Mouse (Mus musculus) embryo, embryonic 9.5 days (tissue): Measurements from ENCODE around the gene 1700003F12Rik.

Source experiments
- DNase-seq: peaks from one replicate; pipeline ENCODE4 v3.0.0-alpha.2; 2017; ENCODE audit errors: extremely low spot score

1700003F12Rik gene

DNA sequence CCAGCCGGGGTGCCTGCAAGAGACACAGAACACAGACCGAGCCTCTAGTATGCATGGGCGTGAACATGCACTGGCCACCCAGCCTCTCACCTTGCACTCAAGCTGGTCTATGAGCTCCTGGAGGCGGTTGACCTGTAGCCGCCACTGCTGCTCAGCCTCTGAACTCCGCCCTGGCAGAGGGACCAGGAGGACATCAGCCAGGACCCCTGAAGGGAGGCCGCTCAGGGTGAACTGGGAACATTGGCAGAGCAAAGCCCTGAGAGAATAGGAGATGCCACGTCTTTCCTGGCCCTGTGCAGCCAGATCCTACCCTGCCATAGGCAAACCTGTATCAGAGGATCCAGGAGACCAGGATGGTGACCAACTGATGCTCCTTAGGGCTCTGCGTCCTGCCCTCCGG is at the start of gene 1700003F12Rik:
1700003F12Rik (plus strand) TSS at position 375 of the 400 bp plus-strand sequence.
- no peak for DNase-seq

DNA sequence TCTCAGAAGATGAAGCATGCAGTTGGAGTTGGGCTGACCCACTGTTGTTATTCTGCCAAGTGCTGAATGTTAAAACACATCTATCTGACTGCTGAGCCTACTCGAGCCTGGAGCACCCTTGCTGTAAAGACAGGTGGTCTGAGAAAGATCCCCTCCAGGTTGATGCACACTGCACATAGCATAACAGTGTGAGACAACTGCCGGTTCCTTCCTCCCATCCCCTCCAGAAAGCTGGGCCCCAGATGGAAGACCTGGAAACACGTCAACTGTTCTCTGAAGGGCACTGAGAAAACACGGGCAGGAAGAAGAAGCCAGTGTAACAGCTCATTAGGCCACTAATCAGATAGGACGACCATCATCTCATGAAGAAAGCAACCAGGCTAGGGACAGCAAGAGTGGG is 48.3 kb upstream of the 1700003F12Rik start:
- DNase-seq, result no peak

DNA sequence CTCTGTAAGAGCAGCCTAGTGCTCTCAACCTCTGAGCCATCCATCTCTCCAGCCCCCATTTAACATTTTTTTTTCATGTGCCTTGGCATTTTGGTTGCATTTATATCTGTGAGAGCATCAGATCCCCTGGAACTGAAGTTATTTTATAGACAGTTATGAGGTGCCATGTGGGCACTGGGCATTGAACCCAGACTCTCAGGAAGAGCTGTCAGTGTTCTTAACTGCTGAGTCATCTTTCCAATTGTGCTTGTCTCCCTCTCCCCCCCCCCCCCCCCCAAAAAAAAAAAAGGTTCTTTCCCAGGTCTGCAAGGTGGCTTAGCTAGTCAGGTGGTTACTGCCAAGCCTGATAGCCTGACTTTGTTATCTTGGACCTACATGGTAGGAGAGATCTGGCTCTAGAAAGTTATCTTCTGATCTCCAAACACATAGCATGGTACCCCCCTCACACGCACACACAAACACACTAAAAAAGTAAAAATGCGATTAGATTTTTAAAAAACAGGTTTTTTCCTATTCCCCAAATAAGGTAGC is 47.1 kb upstream of the 1700003F12Rik start:
- DNase-seq, result no peak

GRCm38 (mm10) chr2:154500758-154501157 is 46.1 kb upstream of the 1700003F12Rik start:
- DNase-seq, result no peak

GRCm38 (mm10) chr2:154507076-154507475 is 39.8 kb upstream of the 1700003F12Rik start:
- DNase-seq, result no peak

DNA sequence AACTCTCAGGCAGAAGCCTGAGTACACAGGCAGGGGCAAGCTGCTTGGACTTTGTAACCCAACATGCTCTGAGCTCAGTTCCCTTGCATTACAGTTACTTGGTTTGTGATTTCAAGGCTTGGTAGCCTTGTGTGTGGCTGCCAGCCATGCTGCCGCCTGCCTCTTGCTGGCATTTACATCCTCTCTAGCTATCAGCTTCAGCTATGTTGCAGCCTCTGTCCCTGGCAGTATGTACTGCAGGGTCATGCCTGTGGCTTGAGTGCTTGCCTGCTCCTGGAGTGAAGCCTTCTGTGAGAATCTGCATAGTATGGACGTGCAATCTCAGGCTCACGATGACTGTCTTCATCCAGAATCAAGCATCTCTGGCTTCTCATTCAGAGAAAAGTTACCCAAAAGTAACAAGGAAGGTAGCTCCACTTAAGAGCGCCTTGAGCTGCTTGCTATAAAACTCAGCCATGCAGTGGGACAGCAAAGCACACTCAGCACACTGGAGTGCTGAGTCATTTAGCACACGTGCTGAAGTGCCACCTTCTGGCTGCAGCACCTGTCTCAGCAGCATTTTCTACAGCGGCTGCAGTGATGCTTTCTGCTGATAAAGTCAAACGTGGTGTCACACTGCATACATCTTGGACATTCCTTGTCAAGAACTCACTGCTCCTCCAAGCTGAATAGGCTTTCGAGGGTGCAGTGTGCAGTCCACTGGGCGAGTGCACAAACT is 39.2 kb upstream of the 1700003F12Rik start:
- no peak for DNase-seq

DNA sequence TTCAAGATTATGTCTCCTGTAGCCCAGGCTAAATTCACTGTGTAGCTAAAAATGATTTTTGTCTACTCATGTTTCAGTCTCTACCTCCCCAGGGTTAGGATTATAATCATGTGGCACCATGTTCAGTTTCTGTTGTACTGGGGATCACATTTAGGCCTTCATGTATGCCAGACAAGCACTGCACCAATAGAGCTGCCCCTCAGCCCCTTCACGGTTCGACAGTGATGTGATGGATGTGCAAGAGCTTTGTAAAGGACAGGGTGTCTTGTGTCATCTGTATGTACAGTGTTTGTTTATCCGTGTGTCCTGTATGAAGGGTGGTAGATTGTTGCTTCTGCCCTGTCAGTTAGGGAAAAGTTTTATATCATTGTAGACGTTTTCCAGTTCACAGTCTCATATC is 38.4 kb upstream of the 1700003F12Rik start:
- DNase-seq, result no peak

GRCm38 (mm10) chr2:154510141-154510540 is 36.7 kb upstream of the 1700003F12Rik start:
- DNase-seq, result no peak

DNA sequence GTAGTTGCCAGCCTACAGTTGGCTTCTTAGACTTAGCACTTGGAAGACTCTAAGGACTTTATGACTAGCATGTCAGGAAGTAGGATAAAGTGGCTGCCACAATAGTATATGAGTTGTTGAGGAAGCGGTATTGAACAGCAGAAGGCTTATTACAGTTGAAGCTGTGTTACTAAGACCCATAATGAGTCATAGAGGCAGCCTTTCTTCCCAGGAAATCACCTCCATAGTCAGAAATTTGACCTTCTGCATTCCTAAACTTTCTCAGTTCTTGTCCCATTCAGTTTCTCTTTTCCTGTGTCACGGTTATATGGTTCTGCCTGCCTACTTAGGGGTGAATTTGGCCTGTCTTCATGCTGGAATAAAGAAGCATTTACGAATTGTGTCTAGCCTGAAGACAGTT is 29.9 kb upstream of the 1700003F12Rik start:
- no peak for DNase-seq

- DNase-seq, result no peak
Measured at GRCm38 (mm10) chr2:154517424-154517823, 29.5 kb upstream of the 1700003F12Rik start.

- DNase-seq, result no peak
Measured at GRCm38 (mm10) chr2:154521449-154521848, 25.4 kb upstream of the 1700003F12Rik start.

- no peak for DNase-seq
Measured at GRCm38 (mm10) chr2:154522334-154522733, 24.6 kb upstream of the 1700003F12Rik start.

- no peak for DNase-seq
Measured at GRCm38 (mm10) chr2:154525285-154525684, 21.6 kb upstream of the 1700003F12Rik start.

GRCm38 (mm10) chr2:154526531-154526930 is 20.4 kb upstream of the 1700003F12Rik start:
- DNase-seq, result no peak

DNA sequence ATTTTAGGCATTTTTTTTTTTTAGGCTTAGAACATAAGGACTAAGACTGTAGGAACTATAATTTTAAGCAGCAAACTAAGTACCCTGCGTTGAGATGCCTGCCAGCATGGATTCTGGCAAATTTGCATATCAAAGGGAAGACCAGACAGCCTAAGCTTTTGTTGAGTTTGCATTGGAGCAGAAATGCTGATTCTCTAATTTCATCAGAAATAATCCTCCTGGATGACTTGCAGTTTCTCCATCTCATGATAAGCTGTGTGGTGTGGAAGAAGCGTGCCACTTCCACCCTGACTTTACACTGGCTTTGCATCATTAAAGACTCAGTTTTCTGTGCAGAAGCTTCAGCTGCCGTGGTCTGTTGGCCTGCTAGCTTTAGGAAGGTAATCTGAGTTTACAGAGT is 14.0 kb upstream of the 1700003F12Rik start:
- no peak for DNase-seq

GRCm38 (mm10) chr2:154534704-154535270 is 12.1 kb upstream of the 1700003F12Rik start:
- DNase-seq, result no peak

DNA sequence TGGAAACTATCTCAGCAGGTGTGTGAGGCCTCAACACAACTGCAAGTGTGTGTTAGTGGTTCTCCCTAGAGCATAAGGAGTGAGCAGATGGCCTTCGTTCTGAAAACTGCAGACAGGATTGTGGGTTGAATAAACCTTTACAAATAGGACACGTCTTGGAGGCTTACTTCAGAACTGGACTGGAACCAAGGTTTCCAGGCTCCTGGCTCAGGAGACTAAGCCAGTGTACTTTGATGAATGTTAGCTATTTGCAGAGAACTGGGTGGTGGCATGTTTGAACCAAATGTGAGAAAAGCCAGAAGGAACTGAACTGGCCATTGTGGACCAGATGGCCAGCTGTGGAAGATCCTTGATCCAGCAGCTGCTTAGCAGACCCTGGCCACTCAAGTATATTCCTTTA is 8.6 kb upstream of the 1700003F12Rik start:
- DNase-seq, result no peak

GRCm38 (mm10) chr2:154538710-154539109 is 8.2 kb upstream of the 1700003F12Rik start:
- DNase-seq, result no peak

DNA sequence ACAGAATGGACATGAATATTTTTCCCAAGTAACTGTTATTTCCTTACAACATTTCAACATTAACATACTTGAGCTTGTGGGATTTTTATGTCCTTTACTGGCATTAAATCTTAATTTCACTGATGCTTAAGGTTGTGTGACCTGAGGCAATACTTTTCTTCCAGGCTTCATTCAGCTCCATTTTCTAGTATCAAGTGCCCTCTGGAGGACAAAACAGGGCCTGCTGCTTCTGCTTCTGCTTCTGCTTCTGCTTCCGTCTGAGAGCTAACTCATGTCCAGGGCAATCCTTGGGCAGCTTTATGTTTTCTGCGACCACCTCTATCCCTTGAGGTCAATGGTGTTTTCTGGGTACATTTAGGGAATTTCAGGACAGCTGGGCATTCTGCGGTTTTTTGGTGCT is 7.2 kb upstream of the 1700003F12Rik start:
- no peak for DNase-seq

DNA sequence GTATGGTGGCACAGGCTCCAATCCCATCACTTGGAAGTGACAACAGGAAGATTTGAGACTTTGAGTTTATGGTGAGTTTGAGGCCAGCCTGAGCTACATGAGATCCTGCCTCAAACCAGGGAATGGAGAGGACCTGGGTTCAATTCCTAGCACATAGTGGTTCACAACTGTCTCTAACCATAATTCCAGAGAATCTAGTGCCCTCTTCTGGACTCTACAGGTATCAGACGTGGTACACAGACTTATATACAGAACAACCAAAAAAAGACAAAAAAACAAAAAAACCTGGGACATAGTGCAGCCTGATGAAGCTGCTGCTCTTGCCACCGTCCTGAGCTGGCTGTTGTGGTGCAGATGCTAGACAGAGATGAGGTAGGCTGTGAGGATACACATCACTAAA is 5.3 kb upstream of the 1700003F12Rik start:
- DNase-seq, result no peak

GRCm38 (mm10) chr2:154543567-154544347 is 3.1 kb upstream of the 1700003F12Rik start:
- DNase-seq, result no peak

DNA sequence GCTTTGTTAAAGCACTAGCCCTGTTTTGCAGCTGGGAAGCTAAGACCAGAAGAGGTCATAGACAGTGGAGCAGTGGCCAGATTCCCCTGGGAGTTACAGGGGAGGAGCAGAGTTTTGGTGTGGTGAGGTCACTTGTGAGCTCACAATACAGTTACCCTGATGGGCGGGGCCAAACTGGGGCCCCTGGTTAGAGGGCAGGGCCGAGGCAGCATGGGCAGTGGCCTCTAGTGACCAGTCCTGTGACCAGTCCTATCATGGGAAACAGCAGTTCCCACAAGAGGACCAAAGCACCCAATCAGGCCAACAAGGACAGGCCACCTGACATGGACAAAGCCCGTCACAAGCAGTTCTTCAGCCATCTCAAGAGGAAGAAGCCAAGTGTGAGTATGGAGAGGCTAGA is 1.8 kb downstream of the 1700003F12Rik start:
- DNase-seq, result peak; percentile 46
